Mouse (Mus musculus) neural tube, postnatal 0 days (tissue): Measurements from ENCODE around the gene B3galt1. TPM values are rescaled to one million over a fixed set of nuclear protein-coding genes. Genes with fewer than 3 reads are reported as not detected.

Experiments used
- microRNA-seq: library from miRNA; unstranded; fragments of <30 nt; microRNA quantifications from one replicate; pipeline ENCODE4, GENCODE M21; 2016
- polyA plus RNA-seq: library from polyadenylated mRNA; unstranded; fragments of >200 nt; fragmentation: Nextera tagmentation; extraction: Ambion mirVana; gene quantifications from 2 replicates; pipeline ENCODE4 v1.2.1, GENCODE M21; 2015

B3galt1 gene
- polyA plus RNA-seq, result 47.7 and 54.4 TPM in 2 replicates

DNA sequence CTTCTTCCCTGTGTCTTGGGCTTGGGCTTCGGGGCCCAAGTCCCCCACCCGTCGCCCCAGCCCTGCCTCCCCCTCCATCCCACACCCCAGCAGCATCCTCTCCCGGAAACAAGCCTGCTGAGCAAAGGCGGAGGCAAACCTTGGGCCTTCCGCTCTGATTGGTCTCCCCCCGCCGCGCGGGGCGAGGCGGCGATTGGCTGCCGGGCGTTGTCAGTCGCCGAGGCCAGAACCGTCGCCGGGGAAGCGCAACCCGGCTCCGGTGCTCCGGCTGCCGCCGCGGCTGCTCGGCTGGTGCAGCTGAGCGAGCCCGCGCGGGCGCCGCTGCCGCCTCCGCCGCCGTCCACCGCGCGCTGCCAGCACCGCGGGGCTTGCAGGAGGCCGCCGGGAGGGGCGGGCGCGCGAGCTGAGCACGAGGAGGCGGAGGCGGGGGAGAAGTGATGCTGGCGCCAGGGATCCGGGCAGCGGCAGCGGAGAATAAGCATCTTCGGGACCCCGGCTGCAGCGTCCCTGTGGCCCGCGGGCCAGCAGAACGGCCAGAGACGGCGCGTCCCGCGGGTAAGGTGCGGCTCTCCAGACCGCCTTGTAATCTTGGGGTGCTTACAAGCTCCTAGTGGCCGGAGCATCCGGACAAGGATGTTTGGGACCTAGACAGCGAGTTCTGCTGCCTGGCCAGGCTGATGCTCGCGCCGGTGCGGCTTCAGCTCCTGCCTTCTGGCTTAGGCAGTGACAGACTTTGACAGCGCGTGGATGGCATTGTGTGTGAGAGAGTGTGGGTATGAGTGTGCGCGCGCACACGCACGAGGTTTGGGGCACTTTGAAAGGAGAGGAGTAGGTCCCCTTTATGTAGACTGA lies at the start of gene B3galt1:
TSS of gene B3galt1 (plus strand) at position 392 of the 852 bp plus-strand sequence.

Small RNAs within 50 kb of the gene (microRNA-seq; reads per million reads assigned to microRNA genes)
- gene Mir6335, result not detected
- 4.6 reads per million, percentile 10 among the genes with 10 or more reads in this experiment for gene Mir7224

Other genes starting within 250 kb of the B3galt1 start
- not detected in 2 replicates for gene Gm21830, start 152.1 kb upstream of the B3galt1 start, polyA plus RNA-seq
- gene Gm26727, start 132.7 kb upstream of the B3galt1 start, polyA plus RNA-seq, result not detected in 2 replicates
- gene Xirp2, start 119.9 kb upstream of the B3galt1 start, polyA plus RNA-seq, result 0.04 TPM in 2 replicates